Mouse (Mus musculus): ENCODE results near the gene Ankrd13b. TPM values are rescaled to one million over a fixed set of nuclear protein-coding genes. Genes with fewer than 3 reads are reported as not detected.

The Ankrd13b gene
- total and polyA plus RNA-seq, 3 experiments: 22.6 to 54.0 TPM; not detected in 1

- H3K9me3 ChIP-seq (replicated peaks; ENCODE audit: insufficient read depth, low read length): no peaks in the 10 kb centered on the region
- H3K79me2 ChIP-seq (ENCODE audit: control insufficient read depth, insufficient read depth, low read length, poor library complexity): peaks cover 2% of the 10 kb centered on the region; the same call in 1 of the 2 replicates
- H3K36me3 ChIP-seq (ENCODE audit: control insufficient read depth in 1 of 2, insufficient read depth in 2 of 2, low read length in 2 of 2): peaks cover 0 to 21% of the 10 kb centered on the region in 2 experiments; a peak in 2 of 4 replicates
- H3K27me3 ChIP-seq (ENCODE audit: control insufficient read depth in 1 of 2, insufficient read depth in 2 of 2, low read length in 2 of 2): no peaks in the 10 kb centered on the region
- peaks cover 6 to 28% of the 10 kb centered on the region in 2 experiments for H3K4me1 ChIP-seq (ENCODE audit: control insufficient read depth in 1 of 2, insufficient read depth in 2 of 2, low read length in 2 of 2)
- TF ChIP-seq MYB (IDR thresholded peaks at IDR 0.05; ENCODE audit: low read depth, low read length): no peak
- no peak for TF ChIP-seq E2F4 (IDR thresholded peaks at IDR 0.05; ENCODE audit: borderline replicate concordance, low read depth, low read length)
- no peak for TF ChIP-seq MYC (IDR thresholded peaks at IDR 0.05; ENCODE audit: low read depth, low read length)
- TF ChIP-seq CHD2 (IDR thresholded peaks at IDR 0.05; ENCODE audit: low read length): no peak
- no peak for TF ChIP-seq JUND (IDR thresholded peaks at IDR 0.05; ENCODE audit: low read depth, low read length)
- TF ChIP-seq UBTF (IDR thresholded peaks at IDR 0.05; ENCODE audit: borderline replicate concordance, insufficient read depth, low read depth, low read length): no peak
- no peak for TF ChIP-seq POLR2AphosphoS2 (IDR thresholded peaks at IDR 0.05; ENCODE audit: low read length)
- TF ChIP-seq GATA1 (IDR thresholded peaks at IDR 0.05; ENCODE audit: low read depth, low read length): no peak
- no peak for TF ChIP-seq BHLHE40 (IDR thresholded peaks at IDR 0.05; ENCODE audit: borderline replicate concordance, low read depth, low read length)
- no peak for TF ChIP-seq POLR2A (IDR thresholded peaks at IDR 0.05; ENCODE audit: control insufficient read depth in 1 of 2, insufficient read depth in 1 of 2, low read depth in 1 of 2, low read length in 2 of 2, poor library complexity in 1 of 2)
- no peak for TF ChIP-seq CTCF (IDR thresholded peaks at IDR 0.05 in 2 of 3, conservative IDR thresholded peaks at IDR 0.05 in 1 of 3; ENCODE audit: control insufficient read depth in 1 of 3, insufficient read depth in 1 of 3, low read depth in 2 of 3, low read length in 3 of 3, poor library complexity in 1 of 3, severe bottlenecking in 1 of 3)
- TF ChIP-seq SIN3A (IDR thresholded peaks at IDR 0.05; ENCODE audit: low read length): no peak
- TF ChIP-seq TAL1 (IDR thresholded peaks at IDR 0.05; ENCODE audit: low read length): no peak
- no peak; the same call in 1 of the 2 replicates for TF ChIP-seq HCFC1 (IDR thresholded peaks at IDR 0.05; ENCODE audit: low read depth, low read length)
- H3K9ac ChIP-seq (ENCODE audit: control insufficient read depth, low read depth, low read length, poor library complexity, severe bottlenecking): peak within 1 kb of the TSS; percentile 84
- no peak within 1 kb of the TSS for H3K27ac ChIP-seq (ENCODE audit: control insufficient read depth, low read depth, low read length)
- peak; percentile 59 for DNase-seq (ENCODE audit: low read depth, low spot score)
- H3K4me3 ChIP-seq (ENCODE audit: control insufficient read depth in 1 of 2, insufficient read depth in 1 of 2, low read depth in 2 of 2, low read length in 2 of 2): peak within 1 kb of the TSS; percentile 85 to 96
Measured at GRCm38 (mm10) chr11:77515637-77516552, 26.4 kb upstream of the Ankrd13b start, which contains the start of gene Trp53i13. Gene Trp53i13, minus strand, starts transcription at chr11:77515980.

- Histone ChIP-seq H3K36me3 (ENCODE audit: control insufficient read depth in 1 of 2, insufficient read depth in 2 of 2, low read length in 2 of 2) (peaks cover 0 to 12% of the 10 kb centered on the region in 2 experiments; a peak in 2 of 4 replicates), H3K4me3 (ENCODE audit: control insufficient read depth in 1 of 2, insufficient read depth in 1 of 2, low read depth in 2 of 2, low read length in 2 of 2) (peak within 1 kb of the TSS; percentile 85 to 96), H3K9ac (ENCODE audit: control insufficient read depth, low read depth, low read length, poor library complexity, severe bottlenecking) (peak within 1 kb of the TSS; percentile 84), H3K27ac (ENCODE audit: control insufficient read depth, low read depth, low read length) (peak within 1 kb of the TSS; percentile 1; the same call in 1 of the 2 replicates), H3K79me2 (ENCODE audit: control insufficient read depth, insufficient read depth, low read length, poor library complexity) (peaks cover 2% of the 10 kb centered on the region; the same call in 1 of the 2 replicates), H3K27me3 (ENCODE audit: control insufficient read depth in 1 of 2, insufficient read depth in 2 of 2, low read length in 2 of 2) (no peaks in the 10 kb centered on the region), H3K9me3 (replicated peaks; ENCODE audit: insufficient read depth, low read length) (no peaks in the 10 kb centered on the region), H3K4me1 (ENCODE audit: control insufficient read depth in 1 of 2, insufficient read depth in 2 of 2, low read length in 2 of 2) (peaks cover 2 to 22% of the 10 kb centered on the region in 2 experiments; a peak in 3 of 4 replicates)
- peak; percentile 89 for DNase-seq (ENCODE audit: low read depth, low spot score)
- no peak for TF ChIP-seq USF1 (IDR thresholded peaks at IDR 0.05; ENCODE audit: low read depth, low read length)
- TF ChIP-seq USF2 (IDR thresholded peaks at IDR 0.05; ENCODE audit: borderline replicate concordance in 1 of 2, insufficient read depth in 1 of 2, low read depth in 1 of 2, low read length in 2 of 2): no peak
- TF ChIP-seq ZMIZ1 (IDR thresholded peaks at IDR 0.05; ENCODE audit: low read depth, low read length): no peak
- TF ChIP-seq ZNF384 (IDR thresholded peaks at IDR 0.05; ENCODE audit: low read depth, low read length): no peak
- TF ChIP-seq SIN3A (IDR thresholded peaks at IDR 0.05; ENCODE audit: low read length): peak; percentile 41
- TF ChIP-seq GABPA (IDR thresholded peaks at IDR 0.05; ENCODE audit: low read depth, low read length): no peak
- TF ChIP-seq TAL1 (IDR thresholded peaks at IDR 0.05; ENCODE audit: low read length): no peak
- TF ChIP-seq ELF1 (IDR thresholded peaks at IDR 0.05; ENCODE audit: low read depth, low read length): peak; percentile 2; the same call in 1 of the 2 replicates
- TF ChIP-seq CTCF (IDR thresholded peaks at IDR 0.05 in 2 of 3, conservative IDR thresholded peaks at IDR 0.05 in 1 of 3; ENCODE audit: control insufficient read depth in 1 of 3, insufficient read depth in 1 of 3, low read depth in 2 of 3, low read length in 3 of 3, poor library complexity in 1 of 3, severe bottlenecking in 1 of 3): peak in 1 of 3 experiments; percentile 22; a peak in 2 of 6 replicates
- no peak; a peak in 2 of 4 replicates for TF ChIP-seq POLR2A (IDR thresholded peaks at IDR 0.05; ENCODE audit: control insufficient read depth in 1 of 2, insufficient read depth in 1 of 2, low read depth in 1 of 2, low read length in 2 of 2, poor library complexity in 1 of 2)
- 0 out of 2 replicates have a peak, but pooled peaks have one; percentile 1 for TF ChIP-seq TBP (IDR thresholded peaks at IDR 0.05; ENCODE audit: low read depth, low read length)
- 0 out of 2 replicates have a peak, but pooled peaks have one; percentile 13 for TF ChIP-seq NRF1 (IDR thresholded peaks at IDR 0.05; ENCODE audit: insufficient read depth, low read depth, low read length, poor library complexity, severe bottlenecking)
- TF ChIP-seq GATA1 (IDR thresholded peaks at IDR 0.05; ENCODE audit: low read depth, low read length): no peak
- TF ChIP-seq UBTF (IDR thresholded peaks at IDR 0.05; ENCODE audit: borderline replicate concordance, insufficient read depth, low read depth, low read length): no peak; the same call in 1 of the 2 replicates
- TF ChIP-seq NELFE (IDR thresholded peaks at IDR 0.05; ENCODE audit: low read depth, low read length): no peak; the same call in 1 of the 2 replicates
- no peak for TF ChIP-seq POLR2AphosphoS5 (IDR thresholded peaks at IDR 0.05; ENCODE audit: borderline replicate concordance, low read depth, low read length)
Measured at GRCm38 (mm10) chr11:77514832-77515636, 25.6 kb upstream of the Ankrd13b start, which contains the start of gene Abhd15. Gene Abhd15, plus strand, starts transcription at chr11:77515121.
